Mouse (Mus musculus): ENCODE measurements around the gene Vrk2. TPM values are rescaled to one million over a fixed set of nuclear protein-coding genes. Genes with fewer than 3 reads are reported as not detected.

The Vrk2 gene
- polyA plus RNA-seq, 1 experiment from 2014 or later = 30.6 TPM

- Histone ChIP-seq H3K9me3 (replicated peaks) (no peaks in the 10 kb centered on the region), H3K4me1 (no peaks in the 10 kb centered on the region), H3K36me3 (peaks cover 5% of the 10 kb centered on the region; the same call in 1 of the 2 replicates), H3K4me3 (no peak overlapping the region), H3K27me3 (ENCODE audit: low read depth, poor library complexity, severe bottlenecking) (no peaks in the 10 kb centered on the region), H3K27ac (replicated peaks) (no peak overlapping the region)
- no peak for DNase-seq (ENCODE audit: low spot score)
- WGBS = 86% methylated on average over 3 of the region's 3 CpGs
Measured at GRCm38 (mm10) chr11:26518991-26519390, 74.8 kb downstream of the Vrk2 start.

- Histone ChIP-seq H3K36me3 (no peaks in the 10 kb centered on the region), H3K4me1 (no peaks in the 10 kb centered on the region), H3K4me3 (no peak overlapping the region), H3K9me3 (replicated peaks) (no peaks in the 10 kb centered on the region), H3K27ac (replicated peaks) (no peak overlapping the region), H3K27me3 (ENCODE audit: low read depth, poor library complexity, severe bottlenecking) (no peaks in the 10 kb centered on the region)
- no peak for DNase-seq (ENCODE audit: low spot score)
- WGBS = 86% methylated on average over 2 of the region's 2 CpGs
Measured at GRCm38 (mm10) chr11:26516086-26516485, 77.7 kb downstream of the Vrk2 start.

- no peak for DNase-seq (ENCODE audit: low spot score)
- Histone ChIP-seq H3K27me3 (ENCODE audit: low read depth, poor library complexity, severe bottlenecking) (no peaks in the 10 kb centered on the region), H3K27ac (replicated peaks) (no peak overlapping the region), H3K4me3 (no peak overlapping the region), H3K9me3 (replicated peaks) (peaks cover 4% of the 10 kb centered on the region), H3K4me1 (no peaks in the 10 kb centered on the region), H3K36me3 (peaks cover 10% of the 10 kb centered on the region)
Measured at GRCm38 (mm10) chr11:26513683-26514082, 80.1 kb downstream of the Vrk2 start.

- H3K9me3 ChIP-seq (replicated peaks) = no peaks in the 10 kb centered on the region
- WGBS = 88% methylated on average over 5 of the region's 5 CpGs
- H3K36me3 ChIP-seq = no peaks in the 10 kb centered on the region
- no peak overlapping the region for H3K4me3 ChIP-seq
- no peaks in the 10 kb centered on the region for H3K27me3 ChIP-seq (ENCODE audit: low read depth, poor library complexity, severe bottlenecking)
- no peak overlapping the region for H3K27ac ChIP-seq (replicated peaks)
- no peaks in the 10 kb centered on the region for H3K4me1 ChIP-seq
- no peak for DNase-seq (ENCODE audit: low spot score)
Measured at GRCm38 (mm10) chr11:26495951-26496350, 97.8 kb downstream of the Vrk2 start.

- DNase-seq (ENCODE audit: low spot score) = peak; percentile 20
- H3K4me3 ChIP-seq = no peak overlapping the region
Measured at GRCm38 (mm10) chr11:26489761-26490466, 103.9 kb downstream of the Vrk2 start.

GRCm38 (mm10) chr11:26481691-26482242 is 112.0 kb downstream of the Vrk2 start:
- Histone ChIP-seq H3K9me3 (replicated peaks) (no peaks in the 10 kb centered on the region), H3K4me1 (no peaks in the 10 kb centered on the region), H3K27me3 (ENCODE audit: low read depth, poor library complexity, severe bottlenecking) (no peaks in the 10 kb centered on the region), H3K27ac (replicated peaks) (no peak overlapping the region), H3K4me3 (no peak overlapping the region), H3K36me3 (peaks cover 1% of the 10 kb centered on the region; the same call in 1 of the 2 replicates)
- no peak for DNase-seq (ENCODE audit: low spot score)
- WGBS = 89% methylated on average over 3 of the region's 3 CpGs

More at GRCm38 (mm10) chr11:26489761-26490466, 103.9 kb downstream of the Vrk2 start:
- Histone ChIP-seq H3K4me1 (no peaks in the 10 kb centered on the region), H3K36me3 (peaks cover 4% of the 10 kb centered on the region; the same call in 1 of the 2 replicates), H3K27ac (replicated peaks) (no peak overlapping the region), H3K27me3 (ENCODE audit: low read depth, poor library complexity, severe bottlenecking) (no peaks in the 10 kb centered on the region), H3K9me3 (replicated peaks) (no peaks in the 10 kb centered on the region)
- 70% methylated on average over 12 of the region's 12 CpGs for WGBS

- H3K4me3 ChIP-seq = no peak overlapping the region
- H3K9me3 ChIP-seq (replicated peaks) = no peaks in the 10 kb centered on the region
- no peaks in the 10 kb centered on the region for H3K27me3 ChIP-seq (ENCODE audit: low read depth, poor library complexity, severe bottlenecking)
- H3K4me1 ChIP-seq = no peaks in the 10 kb centered on the region
- H3K36me3 ChIP-seq = peaks cover 32% of the 10 kb centered on the region
- 88% methylated on average over 6 of the region's 6 CpGs for WGBS
- H3K27ac ChIP-seq (replicated peaks) = no peak overlapping the region
- DNase-seq (ENCODE audit: low spot score) = no peak
Measured at GRCm38 (mm10) chr11:26477037-26477739, 116.6 kb downstream of the Vrk2 start.

- Histone ChIP-seq H3K36me3 (no peaks in the 10 kb centered on the region), H3K4me3 (no peak overlapping the region), H3K27ac (replicated peaks) (no peak overlapping the region), H3K4me1 (no peaks in the 10 kb centered on the region), H3K9me3 (replicated peaks) (no peaks in the 10 kb centered on the region), H3K27me3 (ENCODE audit: low read depth, poor library complexity, severe bottlenecking) (no peaks in the 10 kb centered on the region)
- no peak for DNase-seq (ENCODE audit: low spot score)
- WGBS = 87% methylated on average over 4 of the region's 4 CpGs
Measured at GRCm38 (mm10) chr11:26454081-26454480, 139.7 kb downstream of the Vrk2 start.

GRCm38 (mm10) chr11:26452693-26453092 is 141.1 kb downstream of the Vrk2 start:
- Histone ChIP-seq H3K4me1 (no peaks in the 10 kb centered on the region), H3K36me3 (no peaks in the 10 kb centered on the region), H3K9me3 (replicated peaks) (no peaks in the 10 kb centered on the region), H3K4me3 (no peak overlapping the region), H3K27ac (replicated peaks) (no peak overlapping the region), H3K27me3 (ENCODE audit: low read depth, poor library complexity, severe bottlenecking) (no peaks in the 10 kb centered on the region)
- DNase-seq (ENCODE audit: low spot score) = no peak
- WGBS = 92% methylated on average over 4 of the region's 4 CpGs

GRCm38 (mm10) chr11:26451228-26451627 is 142.6 kb downstream of the Vrk2 start:
- H3K4me1 ChIP-seq = no peaks in the 10 kb centered on the region
- 91% methylated on average over 2 of the region's 2 CpGs for WGBS
- no peak overlapping the region for H3K4me3 ChIP-seq
- no peaks in the 10 kb centered on the region for H3K9me3 ChIP-seq (replicated peaks)
- no peaks in the 10 kb centered on the region for H3K27me3 ChIP-seq (ENCODE audit: low read depth, poor library complexity, severe bottlenecking)
- H3K36me3 ChIP-seq = peaks cover 3% of the 10 kb centered on the region; the same call in 1 of the 2 replicates
- no peak for DNase-seq (ENCODE audit: low spot score)
- H3K27ac ChIP-seq (replicated peaks) = no peak overlapping the region

GRCm38 (mm10) chr11:26450636-26451035 is 143.2 kb downstream of the Vrk2 start:
- Histone ChIP-seq H3K9me3 (replicated peaks) (no peaks in the 10 kb centered on the region), H3K27ac (replicated peaks) (no peak overlapping the region), H3K4me3 (no peak overlapping the region), H3K36me3 (peaks cover 3% of the 10 kb centered on the region; the same call in 1 of the 2 replicates), H3K4me1 (no peaks in the 10 kb centered on the region), H3K27me3 (ENCODE audit: low read depth, poor library complexity, severe bottlenecking) (no peaks in the 10 kb centered on the region)
- DNase-seq (ENCODE audit: low spot score) = no peak
- 100% methylated on average over 1 of the region's 1 CpGs for WGBS

GRCm38 (mm10) chr11:26449789-26450188 is 144.0 kb downstream of the Vrk2 start:
- 86% methylated on average over 3 of the region's 3 CpGs for WGBS
- Histone ChIP-seq H3K4me1 (no peaks in the 10 kb centered on the region), H3K27ac (replicated peaks) (no peak overlapping the region), H3K4me3 (no peak overlapping the region), H3K36me3 (peaks cover 3% of the 10 kb centered on the region; the same call in 1 of the 2 replicates), H3K27me3 (ENCODE audit: low read depth, poor library complexity, severe bottlenecking) (no peaks in the 10 kb centered on the region), H3K9me3 (replicated peaks) (no peaks in the 10 kb centered on the region)
- DNase-seq (ENCODE audit: low spot score) = no peak

- H3K27me3 ChIP-seq (ENCODE audit: low read depth, poor library complexity, severe bottlenecking) = no peaks in the 10 kb centered on the region
- H3K9me3 ChIP-seq (replicated peaks) = no peaks in the 10 kb centered on the region
- H3K4me1 ChIP-seq = no peaks in the 10 kb centered on the region
- no peak overlapping the region for H3K27ac ChIP-seq (replicated peaks)
- H3K4me3 ChIP-seq = no peak overlapping the region
- no peak for DNase-seq (ENCODE audit: low spot score)
- peaks cover 6% of the 10 kb centered on the region; the same call in 1 of the 2 replicates for H3K36me3 ChIP-seq
Measured at GRCm38 (mm10) chr11:26444374-26444773, 149.4 kb downstream of the Vrk2 start.

All from midbrain, embryonic 10.5 days (tissue).